ENCODE assay signal across 10 mouse cellular contexts in genomic region chr11:120548214-120548613, GRCm38 (mm10). TPM values are rescaled to one million over a fixed set of nuclear protein-coding genes. Genes with fewer than 3 reads are reported as not detected.
DNase-seq lines count a peak whose midpoint lies in the region; ATAC-seq and TF ChIP-seq lines count a peak whose summit lies in the region.
"Had no signal": no experiment of that assay in that cellular context is flagged by ENCODE, and none has a peak within 500 bp of the region (broad histone marks: within the 10 kb centered on the region; RNA-seq: fewer than 3 reads in every experiment).

No protein-coding gene starts in this region.

- H3K4me3 ChIP-seq in C2C12 (ENCODE audit: insufficient read depth, poor library complexity, severe bottlenecking), result peak overlapping the region; percentile 84
- H3K4me3 ChIP-seq in heart, embryonic 16.5 days (ENCODE audit: low read length), result peak overlapping the region; percentile 68
- peak overlapping the region; percentile 80 for H3K4me3 ChIP-seq in liver, embryonic 15.5 days (replicated peaks)

- no peak overlapping the region for H3K27ac ChIP-seq in heart, embryonic 16.5 days (ENCODE audit: low read length)
- H3K27ac ChIP-seq in liver, embryonic 15.5 days (replicated peaks), result peak overlapping the region; percentile 34

- peak; percentile 90 for DNase-seq in heart, adult 11 months
- no peak for DNase-seq in heart, postnatal 10 days
- no peak for DNase-seq in layer of hippocampus, postnatal 10 days (ENCODE audit: low spot score in 2 of 2)
- DNase-seq in thymus, postnatal 4 days, result no peak
- DNase-seq in testis, postnatal 10 days (ENCODE audit: low spot score), result no peak
- DNase-seq: spleen, adult 18-20 months had no signal

- H3ac ChIP-seq in C2C12 (ENCODE audit: control insufficient read depth, insufficient read length, low read depth), result no peak overlapping the region

- peak overlapping the region; percentile 84 for H3K4me2 ChIP-seq in heart, embryonic 16.5 days (ENCODE audit: low read depth, low read length)
- peak overlapping the region; percentile 97 for H3K4me2 ChIP-seq in liver, embryonic 15.5 days

- H3K27me3 ChIP-seq in C2C12 (ENCODE audit: control insufficient read depth, insufficient read depth, insufficient read length), result no peaks in the 10 kb centered on the region
- no peaks in the 10 kb centered on the region for H3K27me3 ChIP-seq in heart, embryonic 16.5 days (ENCODE audit: control insufficient read depth, insufficient read depth, low read length)
- H3K27me3 ChIP-seq in liver, embryonic 15.5 days, result no peaks in the 10 kb centered on the region

- H3K9ac ChIP-seq in heart, embryonic 16.5 days (ENCODE audit: low read length), result peak overlapping the region; percentile 86
- H3K9ac ChIP-seq in liver, embryonic 15.5 days, result peak overlapping the region; percentile 91

- ATAC-seq in heart, embryonic 16.5 days (replicated peaks; ENCODE audit: extremely low read depth, insufficient read depth, low FRiP score), result no peak
- no peak for ATAC-seq in liver, embryonic 15.5 days (ENCODE audit: insufficient read depth)

- peaks cover 20% of the 10 kb centered on the region for H3K4me1 ChIP-seq in heart, embryonic 16.5 days (ENCODE audit: control insufficient read depth, insufficient read depth, low read length)
- peaks cover 41% of the 10 kb centered on the region for H3K4me1 ChIP-seq in liver, embryonic 15.5 days (replicated peaks)

- TF ChIP-seq CTCF in C2C12 (IDR thresholded peaks at IDR 0.05; ENCODE audit: control insufficient read depth, insufficient read depth, insufficient read length), result no peak

- intact Hi-C loops in heart, postnatal 10 days (cut with DNase I), result loop anchor here (2.0 kb wide), 2 partner anchors 27 to 55 kb away; no protein-coding TSS in a partner anchor

- WGBS in heart, embryonic 16.5 days, result 73% methylated on average over 3 of the region's 3 CpGs
- 73% methylated on average over 3 of the region's 3 CpGs for WGBS in liver, embryonic 15.5 days (ENCODE audit: insufficient replicate concordance)

- peaks cover 1% of the 10 kb centered on the region for H3K79me3 ChIP-seq in C2C12 (ENCODE audit: low read depth)

- peaks cover 5% of the 10 kb centered on the region for H3K36me3 ChIP-seq in C2C12 (ENCODE audit: control insufficient read depth, insufficient read depth)
- peaks cover 11% of the 10 kb centered on the region for H3K36me3 ChIP-seq in heart, embryonic 16.5 days (ENCODE audit: control insufficient read depth, insufficient read depth)
- peaks cover 14% of the 10 kb centered on the region for H3K36me3 ChIP-seq in liver, embryonic 15.5 days (replicated peaks)

- H3K9me3 ChIP-seq in heart, embryonic 16.5 days (replicated peaks; ENCODE audit: control insufficient read depth, low read length), result no peaks in the 10 kb centered on the region
- H3K9me3 ChIP-seq in liver, embryonic 15.5 days (replicated peaks), result no peaks in the 10 kb centered on the region

- H3K79me2 ChIP-seq in C2C12 (ENCODE audit: control insufficient read depth, insufficient read depth), result peaks cover 27% of the 10 kb centered on the region

TF ChIP-seq in C2C12, 6 proteins besides CTCF, POLR2A, EP300 and RAD21:
- no peak for TF ChIP-seq MAX (IDR thresholded peaks at IDR 0.05)
- TF ChIP-seq CEBPB (IDR thresholded peaks at IDR 0.05; ENCODE audit: low read depth), result no peak
- no peak for TF ChIP-seq FOSL1 (IDR thresholded peaks at IDR 0.05; ENCODE audit: insufficient read depth, low read length, poor library complexity, severe bottlenecking)
- no peak for TF ChIP-seq MYOD1 (IDR thresholded peaks at IDR 0.05; ENCODE audit: control insufficient read depth, insufficient read length, low read depth)
- no peak for TF ChIP-seq USF1 (IDR thresholded peaks at IDR 0.05; ENCODE audit: low read depth)
- TF ChIP-seq MYOG (IDR thresholded peaks at IDR 0.05; ENCODE audit: control insufficient read depth, extremely low read depth, insufficient read length), result no peak
TF ChIP-seq in C2C12: peak in this region for 0.

RNA-seq across cellular contexts. Expression of gene Mcrip1, which starts 1.3 kb away (rescaled TPM):
- 10 to 100 TPM; 70.5 to 72.7 TPM for total RNA-seq in heart, postnatal 10 days (2021)
- 90.7 TPM for polyA plus RNA-seq in C2C12 (2012; fragmentation: generic; extraction: Trizol)
- 134 and 139 TPM in 2 replicates for polyA plus RNA-seq in heart, embryonic 16.5 days (2015; fragmentation: Nextera tagmentation; extraction: Ambion mirVana)
- polyA plus RNA-seq in liver, embryonic 15.5 days (2015; fragmentation: Nextera tagmentation; extraction: Ambion mirVana), result 41.8 and 47.6 TPM in 2 replicates
- 100 to 1,000 TPM in 1 of 2 experiments, 10 to 100 TPM in 1; 95.4 to 107 TPM for total RNA-seq in layer of hippocampus, postnatal 10 days (2021)

RNA-seq across cellular contexts. Expression of gene Ppp1r27, which starts 2.7 kb away (rescaled TPM):
- under 1 TPM in 1 of 2 experiments, not detected in 1; 0.60 TPM for total RNA-seq in heart, postnatal 10 days (2021)
- polyA plus RNA-seq in C2C12 (2012; fragmentation: generic; extraction: Trizol), result 0.12 TPM
- 3.3 and 8.5 TPM in 2 replicates for polyA plus RNA-seq in heart, embryonic 16.5 days (2015; fragmentation: Nextera tagmentation; extraction: Ambion mirVana)
- 0.36 and 0.38 TPM in 2 replicates for polyA plus RNA-seq in liver, embryonic 15.5 days (2015; fragmentation: Nextera tagmentation; extraction: Ambion mirVana)
- total RNA-seq in layer of hippocampus, postnatal 10 days (2021), result not detected
- total RNA-seq: left cerebral cortex, postnatal 10 days had no signal

RNA-seq across cellular contexts. Expression of gene Gcgr, which starts 17.7 kb away (rescaled TPM):
- total RNA-seq in heart, postnatal 10 days (2021), result 1 to 10 TPM; 2.4 to 3.1 TPM
- polyA plus RNA-seq in C2C12 (2012; fragmentation: generic; extraction: Trizol), result not detected
- 1.4 and 2.7 TPM in 2 replicates for polyA plus RNA-seq in heart, embryonic 16.5 days (2015; fragmentation: Nextera tagmentation; extraction: Ambion mirVana)
- polyA plus RNA-seq in liver, embryonic 15.5 days (2015; fragmentation: Nextera tagmentation; extraction: Ambion mirVana), result 16.9 and 20.5 TPM in 2 replicates
- total RNA-seq in layer of hippocampus, postnatal 10 days (2021), result under 1 TPM in 1 of 2 experiments, not detected in 1; 0.18 TPM

RNA-seq across cellular contexts. Expression of gene P4hb, which starts 24.8 kb away (rescaled TPM):
- 100 to 1,000 TPM; 306 to 311 TPM for total RNA-seq in heart, postnatal 10 days (2021)
- polyA plus RNA-seq in C2C12 (2012; fragmentation: generic; extraction: Trizol), result 519 TPM
- 435 and 437 TPM in 2 replicates for polyA plus RNA-seq in heart, embryonic 16.5 days (2015; fragmentation: Nextera tagmentation; extraction: Ambion mirVana)
- polyA plus RNA-seq in liver, embryonic 15.5 days (2015; fragmentation: Nextera tagmentation; extraction: Ambion mirVana), result 635 and 803 TPM in 2 replicates
- 100 to 1,000 TPM; 153 to 161 TPM for total RNA-seq in layer of hippocampus, postnatal 10 days (2021)

RNA-seq across cellular contexts. Expression of gene Arhgdia, which starts 33.2 kb away (rescaled TPM):
- total RNA-seq in heart, postnatal 10 days (2021), result 100 to 1,000 TPM; 236 to 257 TPM
- polyA plus RNA-seq in C2C12 (2012; fragmentation: generic; extraction: Trizol), result 1,072 TPM
- polyA plus RNA-seq in heart, embryonic 16.5 days (2015; fragmentation: Nextera tagmentation; extraction: Ambion mirVana), result 435 and 439 TPM in 2 replicates
- polyA plus RNA-seq in liver, embryonic 15.5 days (2015; fragmentation: Nextera tagmentation; extraction: Ambion mirVana), result 222 and 238 TPM in 2 replicates
- total RNA-seq in layer of hippocampus, postnatal 10 days (2021), result 100 to 1,000 TPM; 344 to 379 TPM
